8 mouse cellular contexts compared by ENCODE assay signal in the genomic region with DNA sequence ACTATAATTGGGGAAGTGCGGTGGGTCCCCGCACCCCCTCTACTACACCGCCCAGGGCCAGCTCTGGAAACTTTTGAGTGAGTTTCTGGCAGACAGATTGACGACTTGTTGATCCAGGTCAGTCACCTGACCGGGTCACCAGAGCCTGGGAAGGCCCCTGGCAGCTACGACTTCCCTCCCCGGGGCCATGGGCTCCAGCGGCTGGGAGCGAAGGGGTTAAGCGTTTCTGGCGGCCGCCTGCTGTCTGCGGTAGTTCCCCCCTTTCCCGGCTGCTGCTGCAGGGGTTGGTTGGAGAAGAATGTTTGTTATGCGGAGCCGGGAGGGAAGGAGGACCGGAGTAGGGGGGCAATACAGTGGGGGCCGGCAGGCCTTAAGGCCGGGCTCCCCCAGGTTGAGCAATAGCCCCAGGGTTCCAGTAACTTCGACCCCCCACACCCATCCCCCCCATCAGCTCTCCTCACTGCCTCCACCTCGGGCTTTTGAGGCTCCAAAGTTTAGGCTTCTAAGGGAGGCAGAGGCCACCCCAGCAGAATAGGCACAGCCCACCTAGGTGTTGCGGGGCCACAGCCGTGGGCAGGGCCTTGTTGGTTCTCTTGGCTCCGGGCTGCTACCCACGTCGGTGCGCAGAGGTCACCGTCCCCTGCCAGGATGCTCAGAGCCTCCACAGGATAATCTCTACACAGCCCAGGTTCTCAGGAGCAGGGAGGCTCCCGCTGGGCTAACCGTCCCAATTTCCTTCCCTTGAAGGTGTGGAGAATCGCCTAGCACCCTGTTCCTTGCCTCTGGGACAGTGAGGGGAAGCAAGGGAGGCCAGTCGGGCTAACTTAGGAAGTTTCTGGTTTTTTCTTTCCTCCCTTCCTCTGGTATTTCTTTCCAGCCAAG. TPM values are rescaled to one million over a fixed set of nuclear protein-coding genes. Genes with fewer than 3 reads are reported as not detected.
DNase-seq lines count a peak whose midpoint lies in the region; ATAC-seq lines count a peak whose summit lies in the region.

No protein-coding gene starts in this region.

- peak overlapping the region; percentile 20 for H3K4me3 ChIP-seq in kidney, embryonic 15.5 days (replicated peaks)

- H3K27me3 ChIP-seq in kidney, embryonic 15.5 days = no peaks in the 10 kb centered on the region

- WGBS in kidney, embryonic 15.5 days = 1% methylated on average over 32 of the region's 32 CpGs

- H3K27ac ChIP-seq in kidney, embryonic 15.5 days = peak overlapping the region; percentile 93

- 0 out of 2 replicates have a peak overlapping the region, but pooled peaks have one; percentile 18 for H3K9ac ChIP-seq in kidney, embryonic 15.5 days

- H3K36me3 ChIP-seq in kidney, embryonic 15.5 days = no peaks in the 10 kb centered on the region

- intact Hi-C loops in gastrocnemius, postnatal 36 days (cut with DNase I) = loop anchor here (5.0 kb wide), 1 partner anchor 182 kb away; no protein-coding TSS in a partner anchor

- H3K4me1 ChIP-seq in kidney, embryonic 15.5 days = peaks cover 81% of the 10 kb centered on the region

- DNase-seq in adrenal gland, adult 2 months = peak; percentile 25
- DNase-seq in adrenal gland, adult 8-10 months = no peak
- DNase-seq in NIH3T3 (ENCODE audit: low read depth) = peak; percentile 84
- DNase-seq in gastrocnemius, postnatal 36 days = peak; percentile 29 to 34
- DNase-seq in mesoderm, embryonic 11.5 days (ENCODE audit: low read depth, low spot score) = peak; percentile 75
- DNase-seq in right cerebral cortex, adult 2 months (ENCODE audit: low spot score in 2 of 2) = no peak
- no peak for DNase-seq in left cerebral cortex, adult 18-20 months (ENCODE audit: low spot score in 2 of 2)

- peak overlapping the region; percentile 54 for H3K4me2 ChIP-seq in kidney, embryonic 15.5 days

- H3K9me3 ChIP-seq in kidney, embryonic 15.5 days (replicated peaks) = no peaks in the 10 kb centered on the region

- peak; percentile 68 for ATAC-seq in kidney, embryonic 15.5 days (replicated peaks; ENCODE audit: low FRiP score)

RNA-seq across cellular contexts. Expression of a gene that starts 10.3 kb away (rescaled TPM):
- 1 to 10 TPM; 1.1 to 1.8 TPM for total RNA-seq in adrenal gland, adult 2 months (2021)
- 0.29 and 0.30 TPM in 2 replicates for polyA plus RNA-seq in adrenal gland, adult 2 months (2012; rRNA removed)
- 1 to 10 TPM in 3 of 4 experiments, under 1 TPM in 1; 0.81 to 7.0 (median 4.1) TPM for total RNA-seq in adrenal gland, adult 8-10 months (2022)
- 1 to 10 TPM; 2.5 to 3.4 TPM for total RNA-seq in gastrocnemius, postnatal 36 days (2021)
- 1.2 and 1.8 TPM in 2 replicates for polyA plus RNA-seq in kidney, embryonic 15.5 days (2015; fragmentation: Nextera tagmentation; extraction: Ambion mirVana)
- 1 to 10 TPM; 3.1 to 4.0 TPM for total RNA-seq in left cerebral cortex, adult 18-20 months (2021)

Comparison
In these comparisons a context has a peak if more than half of its experiments do, and no peak if none do; other contexts are left out.
1. DNase-seq: peak in adrenal gland, adult 2 months (single experiment), NIH3T3 (single experiment), gastrocnemius, postnatal 36 days (2 of 2) and mesoderm, embryonic 11.5 days (single experiment); none in adrenal gland, adult 8-10 months (single experiment), right cerebral cortex, adult 2 months (0 of 2) and left cerebral cortex, adult 18-20 months (0 of 2).